Mouse (Mus musculus) gastrocnemius, adult 8-10 months (tissue): ENCODE measurements around the gene Cavin3. TPM values are rescaled to one million over a fixed set of nuclear protein-coding genes. Genes with fewer than 3 reads are reported as not detected.
"Not testable (repeated sequence)": the region's sequence is repeated elsewhere in the genome, so short reads cannot be mapped to it uniquely, and the experiment has no call there.

Experiments
- DNase-seq, 2 experiments: peaks; one replicate each; pipeline ENCODE4 v3.0.0; 2022; ENCODE audit warnings: low spot score in 2 of 2
- total RNA-seq, 4 experiments: library from RNA; stranded (reverse); gene quantifications; 2 replicates each; pipeline ENCODE4 v1.2.4; 2022

Cavin3 gene
- total RNA-seq, 4 experiments from 2014 or later, result 3.5 to 10.5 (median 6.7) TPM

DNA sequence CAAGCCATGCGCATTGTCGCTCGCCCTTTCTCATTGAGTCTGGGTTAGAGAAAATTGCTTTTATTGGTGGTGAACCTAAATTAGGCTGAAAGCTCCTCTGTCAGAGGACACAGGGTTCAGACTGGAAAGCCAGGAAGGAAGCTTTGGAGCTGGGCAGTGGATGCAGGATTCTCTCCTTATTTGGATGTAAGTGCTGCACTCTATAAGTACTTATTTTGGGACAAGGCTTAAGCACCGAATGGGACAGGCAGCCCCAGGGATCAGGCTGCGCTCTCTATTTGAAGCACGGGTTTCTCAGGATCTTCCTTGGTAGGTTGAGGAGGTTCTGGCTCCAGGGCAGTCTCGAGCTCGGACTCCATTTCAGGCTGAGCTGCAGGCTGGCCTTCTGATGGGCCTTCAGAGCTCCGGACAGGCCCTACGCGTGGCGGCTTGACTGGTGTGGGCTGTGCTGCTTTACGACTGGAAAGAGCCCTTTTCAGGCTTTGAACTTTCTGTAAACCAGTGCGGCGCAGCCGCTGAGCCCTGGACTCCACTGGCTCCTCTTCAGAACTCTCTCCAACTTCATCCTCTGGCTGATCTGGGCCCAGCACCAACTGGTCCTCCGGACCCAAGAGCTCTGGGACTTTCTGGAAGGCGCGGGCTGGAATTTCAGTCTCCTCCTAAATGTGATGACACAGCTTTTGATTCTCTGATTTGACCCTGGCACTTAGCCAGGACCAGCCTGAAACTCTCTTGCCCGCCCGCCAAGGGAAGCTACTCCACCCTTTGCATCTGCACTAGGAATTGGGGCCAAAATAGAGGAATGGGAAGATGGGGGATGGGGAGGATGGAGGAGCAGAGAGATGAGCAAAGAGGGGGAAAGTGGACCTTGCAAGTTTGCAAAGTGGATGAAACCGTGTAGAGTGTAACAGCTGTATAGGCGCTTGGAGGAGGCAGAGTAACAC lies 1.3 kb downstream of the Cavin3 start:
- DNase-seq, result peak; percentile 36 to 39

DNA sequence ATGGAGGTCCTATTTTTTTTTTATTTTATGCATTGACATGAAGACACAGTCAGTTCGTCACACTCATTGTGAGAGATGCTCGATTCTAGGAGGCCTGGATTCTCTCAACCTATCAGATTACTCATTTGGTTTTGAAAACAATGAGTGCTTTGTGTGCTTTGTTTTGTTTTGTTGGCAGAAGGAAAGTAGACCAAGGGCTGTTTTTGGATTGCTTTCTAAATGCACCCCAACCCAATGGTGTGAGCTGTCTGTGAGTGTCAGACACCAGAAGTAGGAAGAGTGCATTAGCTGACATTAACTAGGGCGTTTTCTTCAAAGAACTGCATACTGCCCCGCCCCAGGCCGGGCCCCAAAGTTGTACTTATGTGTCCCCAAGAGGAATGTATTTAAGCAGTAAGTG lies 2.0 kb downstream of the Cavin3 start:
- DNase-seq, result no peak

DNA sequence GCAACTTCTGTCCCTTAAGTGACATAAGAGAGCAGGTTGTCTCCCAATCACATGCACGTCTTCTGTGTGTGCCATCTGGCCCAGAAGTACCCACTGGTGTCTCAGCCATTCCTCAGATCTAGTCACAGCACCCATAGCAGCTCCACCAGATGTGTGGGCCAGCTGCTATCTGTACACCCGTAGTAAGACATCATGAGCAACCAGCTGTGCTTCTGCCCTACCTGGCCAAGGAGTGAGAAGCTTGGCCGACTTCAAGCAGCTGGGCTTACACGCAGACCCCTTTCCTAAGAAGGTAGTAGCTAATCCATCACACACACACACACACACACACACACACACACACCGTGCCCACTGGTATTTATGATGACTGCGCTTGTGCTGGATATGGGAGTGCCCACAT lies 2.9 kb downstream of the Cavin3 start:
- no peak for DNase-seq

DNA sequence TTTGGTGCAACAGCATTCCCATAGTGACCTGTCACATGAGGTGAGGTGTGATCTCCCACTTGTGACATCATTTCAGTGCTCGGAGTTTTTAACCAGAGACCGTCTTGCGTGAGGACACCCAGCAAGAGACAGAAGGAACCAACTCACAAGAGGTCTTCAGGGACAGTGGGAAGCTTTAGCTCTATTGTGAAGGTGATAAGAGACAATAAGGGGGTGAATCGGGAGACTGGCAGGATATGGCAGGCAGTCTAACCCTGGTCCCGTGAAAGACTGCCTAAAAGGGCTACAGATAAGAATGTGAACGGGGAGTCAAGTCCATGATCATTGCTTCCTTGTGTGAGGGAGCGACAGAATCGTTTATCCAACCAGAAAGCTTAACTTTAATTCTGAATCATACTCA lies 3.8 kb downstream of the Cavin3 start:
- DNase-seq, result no peak

DNA sequence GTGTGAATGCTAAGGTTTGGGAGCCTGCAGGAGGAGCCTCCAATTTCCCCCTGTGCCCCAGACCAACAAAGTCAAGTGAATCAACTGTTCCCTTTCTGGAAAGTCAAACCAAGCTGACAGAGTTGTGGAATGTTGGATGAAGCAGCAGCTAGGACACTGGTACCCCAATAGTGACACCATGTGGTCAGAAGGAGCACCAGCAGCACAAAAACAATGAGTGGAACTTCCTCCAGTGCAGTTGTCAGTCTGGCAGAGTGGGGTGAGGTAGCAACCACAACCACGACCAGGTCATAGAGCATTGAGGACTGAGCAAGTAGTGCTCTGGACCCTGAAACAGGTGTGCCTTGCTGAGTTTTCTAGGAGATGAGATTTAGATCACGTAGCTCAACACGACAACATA lies 4.3 kb downstream of the Cavin3 start:
- DNase-seq, result peak; percentile 7 to 12

DNA sequence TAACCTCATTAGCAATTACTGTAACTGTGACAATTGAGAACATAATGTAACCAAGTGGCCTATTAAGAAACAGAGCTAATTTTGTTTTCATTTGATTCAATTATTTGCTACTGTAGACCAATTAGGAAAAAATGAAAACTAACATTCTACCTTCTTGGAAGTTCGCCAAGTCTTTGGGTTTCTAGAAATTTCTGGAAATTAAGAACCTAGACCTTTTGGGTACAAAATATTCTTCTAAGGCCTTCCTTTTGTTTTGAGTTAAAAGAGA lies 4.7 kb downstream of the Cavin3 start:
- DNase-seq, result no peak

DNA sequence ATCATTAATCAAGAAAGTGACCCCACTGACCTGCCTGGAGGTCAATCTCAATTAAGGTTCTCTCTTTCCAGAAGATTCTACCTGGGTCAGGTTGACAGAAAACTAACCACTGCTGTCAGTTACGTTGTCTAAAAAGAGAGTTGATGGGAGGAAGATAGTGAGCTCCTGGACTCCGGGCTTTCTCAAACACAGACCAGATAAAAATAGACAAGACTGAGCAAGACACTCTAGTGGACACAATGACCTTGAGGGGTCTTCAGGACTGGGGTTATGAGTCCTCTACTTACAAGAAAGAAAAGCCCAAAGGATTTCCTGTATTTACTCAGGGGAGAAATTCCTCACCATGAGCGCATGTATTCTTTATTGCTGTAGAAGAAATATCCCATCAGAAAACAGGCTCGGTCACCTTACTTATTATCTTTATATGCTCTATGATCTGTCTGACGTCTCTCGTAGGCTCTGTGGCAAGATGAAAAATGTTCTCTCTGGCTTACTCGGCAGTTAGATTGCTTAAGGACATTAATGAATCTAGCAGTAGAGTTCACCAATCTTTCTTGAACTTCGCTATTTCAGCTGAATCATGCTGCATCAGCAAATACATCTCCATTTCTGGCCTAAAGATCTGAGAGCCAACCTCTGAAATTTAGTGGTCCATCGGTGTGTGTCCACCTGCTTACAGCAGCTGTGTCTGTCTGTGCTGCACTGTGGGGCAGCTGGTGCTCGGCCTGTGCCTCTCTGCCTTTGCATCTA lies 5.2 kb downstream of the Cavin3 start:
- DNase-seq, result no peak

DNA sequence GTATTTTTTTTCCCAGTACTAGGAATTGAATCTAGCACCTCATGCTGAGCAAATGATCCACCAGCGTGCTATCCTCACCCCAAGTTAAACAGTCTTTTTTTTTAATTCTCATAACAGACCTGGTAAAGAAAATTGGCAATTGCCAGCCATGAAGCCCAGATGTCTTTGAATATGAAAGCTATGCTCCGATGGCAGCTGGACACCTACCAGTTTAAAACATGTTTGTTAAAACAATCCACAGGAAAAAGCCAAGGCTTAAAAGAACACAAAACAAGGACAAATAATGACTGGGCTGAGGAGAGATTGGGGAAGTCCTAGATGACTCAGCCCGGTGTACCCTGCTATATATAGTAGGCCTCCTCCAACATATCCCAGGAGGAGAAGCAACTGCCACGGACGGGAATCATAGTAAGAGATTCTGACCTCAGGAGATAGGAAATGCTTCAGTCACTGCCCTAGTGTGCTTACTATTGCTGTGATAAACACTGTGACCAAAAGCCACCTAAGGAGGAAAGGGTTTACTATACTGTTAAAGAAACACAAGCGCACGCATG lies 6.6 kb downstream of the Cavin3 start:
- DNase-seq, result no peak

DNA sequence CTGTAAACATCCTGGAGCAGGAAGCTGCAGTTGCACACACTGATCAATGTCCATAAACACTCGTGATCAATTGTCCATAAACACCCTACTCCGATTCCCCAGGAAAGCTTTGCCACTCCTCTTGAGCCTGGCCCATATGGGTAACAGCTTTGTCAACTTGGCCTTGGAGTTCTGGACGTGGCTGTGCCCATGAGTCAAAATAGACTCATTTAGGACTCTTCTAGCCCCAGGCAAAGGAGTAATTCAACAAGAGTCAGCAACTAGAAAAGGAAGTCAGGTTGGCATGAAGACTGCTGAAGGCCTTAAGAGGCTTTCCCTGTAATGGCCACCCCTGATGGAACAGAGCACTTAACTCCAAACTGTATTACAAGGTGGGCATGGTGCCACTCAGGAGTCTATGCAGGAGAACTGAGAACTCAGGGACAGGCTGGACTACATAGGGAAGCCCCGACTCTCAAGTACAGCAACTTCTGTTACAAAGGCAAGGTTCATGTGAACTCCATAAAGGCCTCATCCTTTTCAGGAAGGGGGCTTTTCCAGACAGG lies 7.3 kb downstream of the Cavin3 start:
- no peak for DNase-seq

DNA sequence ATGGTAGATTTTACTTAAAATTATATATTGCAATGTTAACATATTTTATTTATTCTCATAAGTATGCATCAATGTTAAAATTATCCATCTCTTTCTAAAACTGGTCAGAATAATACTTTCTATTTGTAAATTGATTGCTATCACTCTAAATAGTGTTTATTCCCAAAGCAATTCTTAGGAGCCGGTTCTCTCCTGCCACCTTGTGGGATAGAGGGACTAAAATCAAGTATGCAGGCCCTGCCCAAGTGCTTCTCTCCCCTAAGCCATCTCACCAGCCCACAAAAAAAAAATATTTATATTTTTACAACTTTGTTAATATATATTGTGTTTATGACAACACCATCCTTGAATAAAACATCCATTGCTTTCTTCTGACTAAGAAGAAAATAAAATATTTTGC lies 9.5 kb downstream of the Cavin3 start:
- DNase-seq, result no peak

DNA sequence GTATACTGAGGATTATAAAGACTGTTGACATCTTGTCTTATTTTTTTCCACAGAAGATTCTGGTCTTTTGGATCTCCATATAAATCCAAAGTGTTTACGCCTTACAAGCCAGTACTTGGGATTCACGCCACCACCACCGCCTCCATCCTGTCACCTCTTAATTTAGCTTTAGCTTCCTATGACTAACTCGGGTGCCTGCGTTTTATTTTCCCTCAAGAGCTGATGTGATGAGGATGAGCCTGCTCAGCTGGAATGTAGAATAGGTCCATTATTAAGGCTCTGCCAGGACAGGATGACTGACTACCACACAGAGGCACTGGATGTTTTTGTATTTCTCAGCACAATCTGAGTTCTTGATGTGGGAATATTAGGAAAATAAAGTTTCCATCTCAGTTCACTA lies 16.6 kb downstream of the Cavin3 start:
- not testable (repeated sequence) for DNase-seq

DNA sequence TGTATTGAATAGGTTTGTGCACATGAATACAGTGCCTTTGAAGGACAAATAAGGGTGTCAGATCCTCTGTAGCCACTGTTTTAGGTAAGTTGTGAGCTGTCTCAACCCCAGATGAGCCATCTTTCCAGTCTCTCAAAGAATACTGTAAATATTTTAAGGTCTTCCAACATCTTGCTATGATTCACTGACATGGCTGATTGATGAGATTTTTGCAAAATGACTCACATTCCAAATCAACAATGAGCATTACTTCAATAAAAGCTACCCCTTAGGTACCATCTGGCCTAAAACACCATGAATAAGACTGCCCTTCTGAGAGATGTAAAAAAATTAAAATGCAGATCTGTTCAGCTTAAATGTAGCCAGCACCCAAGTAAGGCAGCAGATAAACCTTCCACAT lies 23.6 kb downstream of the Cavin3 start:
- DNase-seq, result no peak

DNA sequence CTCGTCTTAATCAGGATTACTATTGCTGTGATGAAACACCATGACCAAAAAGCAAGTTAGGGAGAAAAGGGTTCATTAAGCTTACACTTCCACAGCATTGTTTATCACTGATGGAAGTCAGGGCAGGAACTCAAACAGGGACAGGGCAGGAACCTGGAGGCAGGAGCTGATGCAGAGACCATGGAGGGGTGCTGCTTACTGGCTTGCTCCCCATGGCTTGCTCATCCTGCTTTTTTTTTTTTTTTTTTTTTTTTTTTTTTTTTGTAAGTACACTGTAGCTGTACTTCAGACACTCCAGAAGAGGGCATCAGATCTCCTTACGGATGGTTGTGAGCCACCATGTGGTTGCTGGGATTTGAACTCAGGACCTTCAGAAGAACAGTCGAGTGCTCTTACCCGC lies 28.8 kb downstream of the Cavin3 start:
- DNase-seq, result not testable (repeated sequence)

DNA sequence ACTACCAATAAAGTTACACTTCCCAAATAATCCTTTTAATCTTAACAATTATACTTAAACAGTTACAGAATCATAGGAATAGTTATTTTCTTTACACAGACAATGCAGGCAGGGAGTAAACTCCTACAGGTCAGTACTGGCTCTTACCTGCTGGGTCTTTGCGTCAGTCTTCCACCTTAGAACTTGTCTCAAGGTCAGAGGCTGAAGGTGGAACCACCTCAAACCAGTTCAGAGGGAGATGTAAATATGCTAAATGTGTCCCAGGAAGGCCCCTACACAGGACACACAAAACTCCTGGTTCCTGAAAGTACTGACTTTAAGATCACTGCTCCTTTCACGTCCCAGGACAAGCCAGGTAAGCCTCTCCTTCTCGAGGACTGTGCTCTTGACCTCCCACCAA lies 37.0 kb downstream of the Cavin3 start:
- no peak for DNase-seq

DNA sequence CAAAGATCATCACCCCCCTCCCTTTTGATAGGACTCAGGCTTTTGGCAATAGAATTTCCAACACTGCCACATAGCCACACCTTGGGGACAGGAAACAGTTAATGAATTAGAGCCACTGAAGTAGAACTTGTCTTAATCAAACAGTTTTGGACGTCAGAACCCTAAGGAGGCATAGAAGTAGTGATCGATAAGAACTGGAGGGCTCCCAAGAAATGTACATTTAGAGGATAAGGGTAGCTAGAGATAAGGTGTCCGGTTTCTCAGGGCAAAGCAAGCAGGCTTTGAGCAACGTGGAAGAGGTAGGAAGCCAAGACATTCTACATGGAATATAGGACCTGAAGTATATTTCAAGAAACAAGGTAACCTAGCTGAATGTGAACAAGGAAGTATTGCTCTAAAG lies 40.7 kb downstream of the Cavin3 start:
- DNase-seq, result no peak

DNA sequence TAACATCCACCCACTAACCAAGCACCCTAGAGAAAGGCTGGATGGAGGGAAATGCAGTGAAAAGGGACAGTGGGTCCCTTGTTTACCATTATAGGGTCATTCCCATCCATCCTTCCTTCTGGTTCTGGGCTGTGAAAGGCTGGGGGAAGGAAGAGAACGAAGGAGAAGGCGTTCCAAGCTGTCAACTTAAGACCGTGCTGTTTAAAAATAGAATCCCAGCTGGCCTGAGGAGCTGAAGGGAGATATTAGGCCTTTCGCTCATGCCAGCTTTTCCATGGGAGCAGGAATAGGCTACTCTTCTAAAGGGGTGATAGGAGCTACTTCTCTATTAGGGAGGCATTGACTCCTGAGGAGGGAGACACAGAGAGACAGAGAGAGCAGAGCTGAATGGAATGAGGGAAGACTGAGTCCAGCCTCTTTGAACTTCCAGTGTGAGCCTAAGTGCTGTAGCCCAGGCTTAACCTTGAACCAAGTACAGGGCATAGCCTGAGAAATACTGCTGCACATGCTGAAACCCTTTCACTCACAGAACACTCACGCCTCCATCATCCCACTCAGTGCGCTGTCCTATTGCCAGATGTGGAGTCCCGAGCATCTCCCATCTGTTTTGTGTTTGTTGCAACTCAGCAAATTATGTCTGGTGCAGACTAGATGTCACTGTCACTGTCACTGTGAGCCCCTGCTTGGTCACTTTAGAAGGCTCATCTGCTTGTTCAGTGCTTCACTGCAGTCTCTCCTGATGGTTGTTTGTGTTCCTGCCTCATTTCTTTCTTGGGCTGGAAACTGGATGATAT lies 43.9 kb downstream of the Cavin3 start:
- no peak for DNase-seq

DNA sequence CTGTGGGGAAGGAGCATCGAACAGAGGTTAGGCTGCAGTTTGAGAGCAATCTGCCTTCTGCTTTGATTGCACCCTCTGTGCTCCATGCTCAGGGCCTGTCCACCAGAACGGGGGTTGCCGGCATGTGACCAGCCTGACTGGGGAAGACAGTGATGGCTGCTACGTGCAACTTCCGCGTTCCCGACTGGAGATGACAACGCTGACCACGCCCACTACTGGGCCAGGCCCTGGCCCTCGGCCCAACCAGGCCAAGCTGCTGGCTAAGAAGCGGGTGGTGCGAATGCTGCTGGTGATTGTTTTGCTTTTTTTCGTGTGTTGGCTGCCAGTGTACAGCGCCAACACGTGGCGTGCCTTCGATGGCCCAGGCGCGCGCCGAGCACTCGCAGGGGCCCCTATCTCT lies 47.3 kb downstream of the Cavin3 start:
- no peak for DNase-seq

DNA sequence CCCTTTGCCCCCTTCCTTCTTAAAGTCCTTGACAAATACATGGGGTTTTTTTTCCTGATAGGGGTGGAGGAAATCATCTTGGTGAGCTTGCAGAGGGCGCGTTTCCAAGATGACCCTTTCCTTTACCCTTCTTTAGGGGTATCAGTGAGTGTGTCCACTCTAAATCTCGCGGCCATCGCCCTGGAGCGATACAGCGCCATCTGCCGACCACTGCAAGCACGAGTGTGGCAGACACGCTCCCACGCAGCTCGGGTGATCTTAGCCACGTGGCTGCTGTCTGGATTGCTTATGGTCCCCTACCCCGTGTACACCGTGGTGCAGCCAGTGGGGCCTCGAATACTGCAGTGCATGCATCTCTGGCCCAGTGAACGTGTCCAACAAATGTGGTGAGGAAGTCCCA lies 48.2 kb downstream of the Cavin3 start:
- no peak for DNase-seq

DNA sequence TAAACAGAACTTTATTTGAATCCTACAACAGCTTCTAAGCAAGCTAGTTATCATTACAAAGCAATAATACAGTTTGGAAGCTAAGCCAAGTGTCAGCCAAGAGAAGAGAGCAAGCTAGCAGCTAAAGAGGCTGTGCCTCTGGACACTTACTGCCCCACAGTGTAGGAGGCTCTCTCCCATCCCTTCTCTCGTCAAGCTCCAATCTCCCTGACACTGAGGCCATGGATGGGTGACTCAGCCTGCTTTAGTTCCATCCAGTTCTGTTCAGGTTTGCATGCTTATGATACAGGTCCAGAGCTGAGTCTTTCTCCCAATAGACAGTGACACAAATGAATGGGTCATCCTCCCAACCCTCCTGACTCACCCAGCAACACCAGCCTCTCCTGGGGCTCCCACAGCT lies 50.0 kb downstream of the Cavin3 start:
- no peak for DNase-seq
